Mouse (Mus musculus) spleen, adult 2 months (tissue): ENCODE data around the gene Paqr8. TPM values are rescaled to one million over a fixed set of nuclear protein-coding genes. Genes with fewer than 3 reads are reported as not detected.

Experiments
- DNase-seq, 2 experiments: peaks; one replicate each; pipeline versions ENCODE4 v3.0.0 to v3.0.0-alpha.2; 2012 to 2021; ENCODE audit warnings: low spot score in 2 of 2, low read depth in 1 of 2
- H3K27ac ChIP-seq: fragments of 200-500 bp; 2 replicates; pipeline ENCODE4 v1.5.1; 2012; ENCODE audit warnings: low read length, inconsistent platforms; ENCODE audit not compliant: insufficient read depth
- H3K27me3 ChIP-seq: fragments of 200-500 bp; 2 replicates; pipeline ENCODE4 v1.6.1; 2012; ENCODE audit warnings: mild to moderate bottlenecking, moderate library complexity, low read length, inconsistent platforms; ENCODE audit not compliant: control insufficient read depth, insufficient read depth
- H3K36me3 ChIP-seq: fragments of 200-500 bp; 2 replicates; pipeline ENCODE4 v1.6.1; 2012; ENCODE audit warnings: mild to moderate bottlenecking, low read length, inconsistent platforms; ENCODE audit not compliant: control insufficient read depth, insufficient read depth
- H3K4me1 ChIP-seq: fragments of 200-500 bp; 2 replicates; pipeline ENCODE4 v1.6.1; 2011; ENCODE audit warnings: inconsistent platforms; ENCODE audit not compliant: control insufficient read depth, insufficient read depth, insufficient read length
- H3K4me3 ChIP-seq: fragments of 200-500 bp; 2 replicates; pipeline ENCODE4 v1.5.1; 2011; ENCODE audit warnings: mild to moderate bottlenecking, inconsistent platforms; ENCODE audit not compliant: insufficient read depth, insufficient read length; ENCODE audit errors: extremely low read depth
- CTCF ChIP-seq: fragments of 200-500 bp; IDR thresholded peaks from 2 replicates; pipeline ENCODE4 v1.5.1; 2011; ENCODE audit warnings: mild to moderate bottlenecking, inconsistent platforms; ENCODE audit not compliant: insufficient read depth, insufficient read length, insufficient replicate concordance; ENCODE audit errors: extremely low read depth
- POLR2A ChIP-seq: fragments of 200-500 bp; IDR thresholded peaks from 2 replicates; pipeline ENCODE4 v1.6.1; 2011; ENCODE audit warnings: low read depth, low read length, inconsistent platforms
- WGBS: fragments of 180-500 bp; shearing (Covaris S2); methylation state at CpG from one replicate; pipeline ENCODE4 v1.1.7; 2018; 5-methylcytosine and 5-hydroxymethylcytosine counted together
- polyA plus RNA-seq: library from polyadenylated mRNA; depleted of rRNA; stranded (reverse); fragments of >200 nt; gene quantifications from 2 replicates; pipeline ENCODE4 v1.2.3, GENCODE M21; 2012

Paqr8 gene
- polyA plus RNA-seq, 1 experiment: 4.9 TPM

DNA sequence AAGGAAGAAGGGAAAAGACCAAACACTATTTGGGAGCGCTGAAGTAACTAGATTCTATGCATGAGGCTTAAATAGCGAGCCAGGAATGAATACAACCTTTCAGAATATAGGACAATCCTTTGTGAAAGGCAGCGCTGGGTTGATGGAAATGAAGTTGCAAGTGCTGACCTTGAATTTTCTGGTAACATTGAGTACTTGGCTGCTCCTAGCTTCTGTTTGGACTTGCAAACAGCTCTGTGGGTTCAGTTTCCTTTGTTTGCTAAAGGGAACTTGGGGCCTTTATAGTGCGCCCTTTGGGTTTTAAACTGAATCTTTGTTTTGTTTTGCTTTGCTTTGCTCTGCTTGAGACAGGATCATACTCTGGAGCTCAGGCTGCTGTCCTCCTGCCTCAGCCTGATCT lies 18.1 kb downstream of the Paqr8 start:
- H3K4me1 ChIP-seq: no peaks in the 10 kb centered on the region
- H3K4me3 ChIP-seq: no peak overlapping the region
- no peak overlapping the region for H3K27ac ChIP-seq
- 73% methylated on average over 4 of the region's 4 CpGs for WGBS
- no peaks in the 10 kb centered on the region for H3K27me3 ChIP-seq
- no peak for DNase-seq
- no peaks in the 10 kb centered on the region for H3K36me3 ChIP-seq
- TF ChIP-seq CTCF (no peak), POLR2A (no peak)

DNA sequence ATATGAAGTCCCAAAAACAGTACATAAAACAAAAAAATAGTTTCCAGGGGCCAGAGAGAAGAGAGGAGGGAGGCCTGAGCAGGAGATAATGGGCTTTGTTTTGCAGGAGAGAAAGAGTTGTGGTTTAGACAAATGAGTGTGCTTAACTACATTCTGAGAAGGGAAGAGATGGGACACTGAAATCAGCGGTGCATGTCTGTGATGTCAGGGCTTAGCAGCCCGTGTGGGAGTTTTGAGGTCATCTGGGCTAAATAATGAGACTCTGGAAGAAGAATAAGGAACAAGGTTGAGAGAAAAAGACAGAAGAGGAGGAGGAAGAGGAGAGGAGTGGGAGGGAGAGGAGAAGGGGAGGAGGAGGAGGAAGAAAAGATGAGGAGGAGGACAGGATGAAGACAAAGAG lies 21.7 kb downstream of the Paqr8 start:
- WGBS: 1% methylated on average over 2 of the region's 2 CpGs
- no peaks in the 10 kb centered on the region for H3K4me1 ChIP-seq
- H3K36me3 ChIP-seq: no peaks in the 10 kb centered on the region
- no peak overlapping the region for H3K4me3 ChIP-seq
- TF ChIP-seq CTCF (no peak), POLR2A (no peak)
- DNase-seq: no peak
- H3K27ac ChIP-seq: no peak overlapping the region
- no peaks in the 10 kb centered on the region for H3K27me3 ChIP-seq

DNA sequence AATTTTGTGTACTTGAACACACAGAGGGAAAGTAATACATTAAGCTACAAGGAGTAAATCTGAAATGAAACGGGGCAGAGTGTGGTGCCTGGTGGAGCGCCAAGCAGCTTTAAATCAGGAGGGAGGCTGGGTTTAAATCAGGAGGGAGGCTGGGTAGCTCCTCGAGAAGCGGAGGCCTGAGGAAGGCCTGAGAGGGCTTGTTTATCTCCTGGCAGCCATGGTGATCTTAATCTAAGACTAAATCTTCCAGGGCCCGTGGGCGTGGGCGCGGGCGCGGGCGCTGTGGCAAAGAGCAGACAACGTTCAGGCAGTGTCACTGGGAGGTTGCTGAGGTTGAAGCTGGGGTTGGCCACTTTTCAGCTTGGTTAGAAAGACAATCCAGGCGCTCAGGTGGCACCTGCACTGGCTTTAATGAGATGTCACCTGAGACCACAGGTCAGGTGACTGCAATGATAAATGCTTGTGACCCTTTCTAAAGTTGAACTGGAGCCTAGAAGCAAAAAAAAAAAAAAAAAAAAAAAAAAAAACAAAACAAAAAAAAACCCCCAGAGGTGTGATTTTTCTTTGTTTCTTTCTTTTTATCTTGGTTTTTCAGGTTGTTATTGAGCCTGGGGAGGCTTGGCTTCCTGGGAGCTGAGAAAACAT lies 22.2 kb downstream of the Paqr8 start:
- H3K36me3 ChIP-seq: no peaks in the 10 kb centered on the region
- no peak for TF ChIP-seq CTCF
- no peak for TF ChIP-seq POLR2A
- 42% methylated on average over 13 of the region's 13 CpGs for WGBS
- DNase-seq: no peak
- no peak overlapping the region for H3K4me3 ChIP-seq
- no peaks in the 10 kb centered on the region for H3K27me3 ChIP-seq
- H3K27ac ChIP-seq: no peak overlapping the region
- no peaks in the 10 kb centered on the region for H3K4me1 ChIP-seq

DNA sequence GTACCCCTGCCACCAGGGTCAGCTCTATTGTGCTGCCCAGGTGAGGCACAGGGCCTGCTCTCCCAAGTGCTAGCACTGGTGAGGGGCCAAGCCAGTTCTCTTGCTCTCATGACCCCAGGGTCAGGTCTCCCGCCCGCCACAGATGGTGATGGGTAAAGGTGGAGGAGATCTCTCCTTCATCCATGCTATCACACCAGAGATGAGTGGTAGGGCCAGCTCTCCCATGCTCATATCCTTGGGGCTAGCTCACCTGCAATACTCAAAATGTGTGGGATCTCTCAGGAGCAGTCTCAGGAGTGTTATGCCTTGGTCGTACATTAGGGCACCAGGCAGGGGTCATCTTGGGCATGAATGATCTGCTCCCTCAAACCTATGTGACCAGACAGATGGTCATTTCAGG lies 24.4 kb downstream of the Paqr8 start:
- 87% methylated on average over 3 of the region's 3 CpGs for WGBS
- no peak overlapping the region for H3K27ac ChIP-seq
- no peaks in the 10 kb centered on the region for H3K27me3 ChIP-seq
- TF ChIP-seq POLR2A: no peak
- no peak for TF ChIP-seq CTCF
- no peak for DNase-seq
- no peaks in the 10 kb centered on the region for H3K4me1 ChIP-seq
- H3K36me3 ChIP-seq: no peaks in the 10 kb centered on the region
- H3K4me3 ChIP-seq: no peak overlapping the region

DNA sequence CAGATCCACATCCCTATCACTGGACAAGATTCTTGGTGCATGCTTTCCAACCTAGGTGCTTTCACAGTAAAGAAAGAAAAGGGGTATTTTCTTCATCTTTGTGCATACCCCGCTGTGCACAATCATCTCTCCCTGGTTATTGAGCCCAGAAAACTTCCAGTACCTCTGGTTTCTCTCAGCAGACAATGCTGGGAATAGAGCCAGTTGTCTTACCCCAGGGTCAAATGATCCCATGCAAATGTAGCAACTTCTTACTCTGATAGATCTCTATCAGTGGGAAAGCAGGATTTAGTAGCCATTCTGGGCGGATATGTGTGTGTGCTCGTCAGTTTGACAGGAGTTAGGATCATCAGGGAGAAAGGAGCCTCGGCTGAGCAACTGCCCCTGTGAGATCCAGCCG lies 25.2 kb downstream of the Paqr8 start:
- TF ChIP-seq CTCF: no peak
- no peak for TF ChIP-seq POLR2A
- WGBS: 88% methylated on average over 5 of the region's 5 CpGs
- no peaks in the 10 kb centered on the region for H3K36me3 ChIP-seq
- H3K4me1 ChIP-seq: no peaks in the 10 kb centered on the region
- H3K27me3 ChIP-seq: no peaks in the 10 kb centered on the region
- DNase-seq: no peak
- no peak overlapping the region for H3K4me3 ChIP-seq
- H3K27ac ChIP-seq: no peak overlapping the region

DNA sequence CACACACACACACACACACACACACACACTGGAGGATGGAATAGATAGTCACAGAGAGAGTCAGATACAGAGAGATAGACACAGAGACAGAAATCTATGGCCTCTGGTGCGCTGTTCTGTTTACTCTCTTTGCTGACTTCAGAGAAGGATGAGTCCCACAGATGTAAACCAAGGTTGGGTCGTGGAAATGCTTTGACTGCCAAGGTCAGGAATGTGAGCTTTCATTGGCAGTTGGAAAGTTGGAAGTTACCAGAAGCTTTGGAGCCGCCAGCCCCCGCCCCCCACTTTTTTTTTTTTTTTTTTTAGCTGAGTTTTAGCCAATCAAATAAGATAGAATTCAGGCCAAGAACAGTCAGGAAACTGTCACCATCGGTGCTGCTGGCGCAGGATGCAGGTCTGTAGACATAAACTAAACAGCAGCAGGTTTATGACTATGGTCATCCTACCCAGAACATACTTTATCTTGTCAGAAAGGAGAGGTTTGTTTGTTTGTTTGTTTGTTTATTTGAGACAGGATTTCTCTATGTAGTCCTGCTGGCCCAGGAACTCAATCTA lies 27.2 kb downstream of the Paqr8 start:
- DNase-seq: no peak
- Histone ChIP-seq H3K36me3 (no peaks in the 10 kb centered on the region), H3K27me3 (no peaks in the 10 kb centered on the region), H3K4me3 (no peak overlapping the region), H3K4me1 (no peaks in the 10 kb centered on the region), H3K27ac (no peak overlapping the region)
- TF ChIP-seq CTCF (no peak), POLR2A (no peak)
- WGBS: 80% methylated on average over 6 of the region's 6 CpGs

DNA sequence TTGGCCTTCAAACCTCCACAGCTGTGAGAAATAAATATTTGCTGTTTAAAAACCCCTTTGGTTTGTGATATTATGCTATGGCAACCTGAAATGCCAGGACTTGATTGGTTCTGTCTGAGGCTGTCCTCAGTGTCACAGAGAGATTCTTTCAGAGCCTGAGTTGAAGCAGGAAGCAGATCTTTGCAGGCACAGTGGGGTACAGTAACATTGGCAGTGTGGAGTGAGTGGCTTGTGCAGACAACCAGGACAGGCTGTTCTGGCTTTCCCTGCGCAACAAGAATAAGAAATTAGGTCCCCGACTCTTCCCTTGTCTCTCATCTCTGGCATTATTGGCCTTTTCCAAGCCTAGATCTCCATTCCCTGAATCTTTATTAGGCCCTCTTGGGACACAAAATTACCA lies 29.3 kb downstream of the Paqr8 start:
- TF ChIP-seq POLR2A (no peak), CTCF (no peak)
- H3K27me3 ChIP-seq: no peaks in the 10 kb centered on the region
- no peak overlapping the region for H3K4me3 ChIP-seq
- no peaks in the 10 kb centered on the region for H3K36me3 ChIP-seq
- 97% methylated on average over 2 of the region's 2 CpGs for WGBS
- no peak overlapping the region for H3K27ac ChIP-seq
- H3K4me1 ChIP-seq: no peaks in the 10 kb centered on the region
- no peak for DNase-seq
